Mouse (Mus musculus) lung, adult 18-20 months (tissue): ENCODE measurements at regions not wholly inside any gene's neighbourhood (a gene's known extent, or its start where the extent isn't known, plus 50 kb on each side); places are given as distances from the start of the nearest gene placed in this dataset.

ENCODE experiments used
- DNase-seq, 2 experiments: peaks; one replicate each; pipeline ENCODE4 v3.0.0; 2022; ENCODE audit warnings: mixed read lengths in 2 of 2

- DNase-seq = no peak
These were observed 89.5 kb upstream of the Mrps22 start for GRCm38 (mm10) chr9:98690839-98691516.

GRCm38 (mm10) chr9:98685548-98685947 is 84.1 kb upstream of the Mrps22 start:
- DNase-seq = no peak

DNA sequence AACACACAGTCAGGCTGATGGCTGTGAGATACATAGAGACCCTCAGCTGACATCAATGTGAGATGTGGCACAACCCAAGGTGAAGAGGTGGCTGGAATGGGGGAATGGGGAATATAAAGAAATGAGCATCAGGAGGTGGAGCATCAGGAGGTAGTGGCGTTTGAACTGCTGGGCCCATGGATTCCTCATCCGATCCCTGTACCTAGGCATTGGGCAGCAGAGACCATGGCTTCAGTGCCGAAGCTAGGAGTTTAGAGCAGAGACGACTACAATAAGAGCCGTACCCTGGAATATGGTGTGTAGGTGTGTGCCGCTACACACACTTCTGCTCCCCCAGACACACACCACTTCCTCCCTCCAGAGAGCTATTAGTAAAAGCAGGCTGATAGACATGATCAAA is 82.9 kb upstream of the Mrps22 start:
- no peak for DNase-seq

- no peak for DNase-seq
These were observed 74.2 kb upstream of the Mrps22 start for GRCm38 (mm10) chr9:98675612-98676011.

DNA sequence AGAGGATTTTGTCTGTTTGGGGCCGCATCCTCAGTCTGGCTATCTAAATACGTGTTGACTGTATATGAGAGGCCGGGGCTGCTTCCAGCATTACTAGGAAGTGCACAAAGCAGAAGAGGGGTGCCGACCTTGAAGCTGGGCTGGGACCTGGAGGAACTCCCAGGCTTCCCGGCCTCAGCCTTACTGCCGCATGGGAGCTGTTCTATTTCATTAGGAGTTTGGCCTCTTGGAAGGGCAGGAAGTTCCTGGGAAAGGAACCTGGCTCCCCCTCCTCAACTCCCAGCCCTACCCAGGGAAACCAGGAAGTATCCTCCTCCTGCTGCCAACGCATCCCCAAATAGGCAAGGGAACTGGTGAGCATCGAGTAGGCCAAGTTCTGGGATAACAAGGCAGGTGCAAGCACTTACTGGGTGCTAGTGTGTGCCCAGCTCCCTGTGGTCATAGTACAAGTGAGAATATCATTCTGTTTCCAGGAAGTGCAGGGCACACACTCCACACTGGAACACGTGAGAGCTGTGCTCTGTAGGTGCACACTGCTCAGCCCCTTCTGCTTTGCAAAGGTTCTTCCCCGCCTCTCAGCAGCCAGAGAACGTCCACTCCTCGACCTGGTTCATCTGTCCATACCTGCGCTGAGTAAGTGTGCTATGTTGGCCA is 72.1 kb upstream of the Mrps22 start:
- no peak for DNase-seq

DNA sequence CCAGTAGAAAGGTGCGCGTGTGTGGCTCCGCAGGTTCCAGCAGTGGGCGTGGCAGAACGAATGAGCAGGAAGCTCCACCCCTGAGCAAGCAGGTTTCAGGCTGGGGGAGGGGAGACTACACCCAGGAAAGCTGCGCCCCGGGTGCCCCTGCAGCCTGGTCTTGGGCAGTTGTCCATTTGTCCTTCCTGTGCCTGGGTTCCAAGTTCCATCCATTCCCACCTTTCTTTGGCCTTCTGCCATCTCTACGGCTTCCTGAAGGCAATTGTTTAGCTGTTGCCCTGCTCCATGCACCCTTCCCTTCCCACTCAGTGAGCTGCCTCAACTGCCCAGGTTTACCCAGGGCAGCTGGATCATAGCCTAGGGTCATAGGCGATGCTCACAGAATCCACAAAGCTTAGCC is 70.9 kb upstream of the Mrps22 start:
- DNase-seq = no peak

GRCm38 (mm10) chr9:98668423-98669330 is 67.2 kb upstream of the Mrps22 start:
- no peak for DNase-seq

DNA sequence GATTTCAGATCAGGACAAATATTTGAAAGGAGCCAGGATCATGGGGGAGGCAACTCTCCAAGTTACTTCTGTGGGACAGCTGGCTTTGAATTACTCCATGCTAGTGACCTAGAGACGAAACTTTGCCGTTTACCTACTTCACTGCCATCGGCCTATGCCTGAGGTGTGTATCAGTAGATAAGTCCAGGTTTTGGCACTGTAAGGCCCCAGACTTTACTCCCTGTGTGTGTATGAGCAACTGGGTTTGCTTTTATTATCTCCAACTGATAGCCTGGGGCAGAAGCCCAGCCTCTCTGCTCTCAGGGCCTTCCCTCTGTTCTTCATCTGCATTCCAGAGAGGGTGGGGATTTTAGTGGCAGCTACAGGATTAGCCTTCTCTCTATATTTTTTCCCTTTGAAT is 65.6 kb upstream of the Mrps22 start:
- DNase-seq = no peak

DNA sequence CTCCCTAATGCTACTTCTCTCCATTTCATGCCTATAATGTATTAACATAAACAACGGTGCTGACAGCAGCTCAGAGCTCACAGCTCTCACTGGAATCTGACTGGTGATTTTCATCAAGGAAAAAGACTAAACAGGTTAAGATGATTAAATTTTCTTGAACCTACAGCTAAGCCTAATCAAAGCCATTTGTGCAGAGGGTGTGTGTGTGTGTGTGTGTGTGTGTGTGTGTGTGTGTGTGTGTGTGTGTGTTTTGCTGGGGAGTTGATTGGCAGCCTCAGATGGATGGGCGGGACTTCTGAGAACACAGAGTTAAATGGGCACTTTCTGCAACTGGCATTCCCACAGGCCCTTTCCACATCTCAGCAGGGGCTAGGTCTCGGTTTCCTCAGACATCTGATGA is 61.6 kb upstream of the Mrps22 start:
- no peak for DNase-seq

- no peak for DNase-seq
These were observed 50.2 kb upstream of the Mrps22 start for GRCm38 (mm10) chr9:98651681-98652080.
